Mouse (Mus musculus): ENCODE results near the gene Cyth1. TPM values are rescaled to one million over a fixed set of nuclear protein-coding genes. Genes with fewer than 3 reads are reported as not detected.
A peak's percentile ranks its signal among the peaks of the same experiment; 100 is the strongest.

Cyth1 gene
- total and polyA plus RNA-seq, 3 experiments: 49.7 to 108 (median 79.7) TPM

DNA sequence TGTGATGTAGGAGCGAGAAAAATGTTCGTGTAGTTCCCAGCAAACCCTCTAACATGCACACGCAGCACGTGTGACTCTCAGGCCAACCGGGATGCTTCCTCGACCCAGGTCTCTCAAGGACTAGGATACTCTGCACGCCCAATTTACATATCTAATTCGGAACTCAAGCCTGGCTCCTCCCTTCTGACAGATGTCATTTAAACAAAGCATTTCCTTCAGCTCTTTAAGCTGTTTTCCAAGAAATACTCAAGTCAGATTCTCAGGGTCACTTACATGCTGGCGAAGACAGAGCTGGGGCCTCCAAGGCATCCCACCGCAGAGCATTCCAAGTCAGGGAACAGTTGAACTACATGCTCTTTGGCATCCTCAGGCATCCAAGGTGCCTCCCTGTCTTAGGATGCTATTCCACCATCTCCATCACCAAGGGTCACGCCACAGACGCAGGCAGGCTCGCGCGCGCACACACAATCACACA, 40.7 kb upstream of the Cyth1 start:
- H3K9me3 ChIP-seq (replicated peaks; ENCODE audit: low read length): peaks cover 1% of the 10 kb centered on the region
- peak; percentile 71 for DNase-seq (ENCODE audit: extremely low read depth)
- peaks cover 33 to 41% of the 10 kb centered on the region in 2 experiments for H3K36me3 ChIP-seq (replicated peaks in 1 of 2; ENCODE audit: control insufficient read depth in 1 of 2, insufficient read depth in 1 of 2, low read length in 1 of 2)
- in situ Hi-C loops (cut with MboI; ENCODE audit: low pct_ligation_motif_present, low pct_unique_long_range_greater_than_20kb, low sequenced_read_pairs): no loop called here
- peak overlapping the region; percentile 22 for H3K27ac ChIP-seq (ENCODE audit: insufficient read depth, low read depth)
- peaks cover 31% of the 10 kb centered on the region for H3K79me2 ChIP-seq (replicated peaks; ENCODE audit: control insufficient read depth, extremely low read depth, insufficient read depth, poor library complexity, severe bottlenecking)
- peak overlapping the region; percentile 86 to 97 (median 91) for H3K4me3 ChIP-seq (replicated peaks in 1 of 3; ENCODE audit: low read depth in 2 of 3, low read length in 2 of 3, poor library complexity in 1 of 3)
- peaks cover 19% of the 10 kb centered on the region for H3K27me3 ChIP-seq (replicated peaks)
- H3K4me2 ChIP-seq (ENCODE audit: insufficient read depth, low read depth, poor library complexity, severe bottlenecking): peak overlapping the region; percentile 65
- TF ChIP-seq POLR2A (IDR thresholded peaks at IDR 0.05; ENCODE audit: low read depth, low read length) (peak; percentile 31; the same call in 1 of the 2 replicates), CHD2 (IDR thresholded peaks at IDR 0.05; ENCODE audit: low read length) (no peak), E2F4 (IDR thresholded peaks at IDR 0.05; ENCODE audit: insufficient replicate concordance, low read depth, low read length) (no peak), GABPA (IDR thresholded peaks at IDR 0.05; ENCODE audit: insufficient replicate concordance, low read depth, low read length) (no peak), HCFC1 (IDR thresholded peaks at IDR 0.05; ENCODE audit: low read depth, low read length) (no peak; the same call in 1 of the 2 replicates), RCOR1 (conservative IDR thresholded peaks at IDR 0.05; ENCODE audit: low read depth, low read length) (no peak), USF2 (conservative IDR thresholded peaks at IDR 0.05; ENCODE audit: low read depth, low read length) (no peak), CTCF (conservative IDR thresholded peaks at IDR 0.05 in 1 of 2, IDR thresholded peaks at IDR 0.05 in 1 of 2; ENCODE audit: low read depth in 2 of 2, low read length in 2 of 2) (no peak), POLR2AphosphoS2 (IDR thresholded peaks at IDR 0.05; ENCODE audit: low read depth, low read length) (no peak), JUND (conservative IDR thresholded peaks at IDR 0.05; ENCODE audit: low read depth, low read length) (no peak), MXI1 (IDR thresholded peaks at IDR 0.05; ENCODE audit: low read depth, low read length) (peak; percentile 79), ETS1 (conservative IDR thresholded peaks at IDR 0.05; ENCODE audit: low read depth, low read length) (no peak; the same call in 1 of the 2 replicates), ZKSCAN1 (IDR thresholded peaks at IDR 0.05; ENCODE audit: borderline replicate concordance, low read depth, low read length) (no peak), MEF2A (IDR thresholded peaks at IDR 0.05; ENCODE audit: borderline replicate concordance, low read depth, low read length) (0 out of 2 replicates have a peak, but pooled peaks have one; percentile 18), SIN3A (IDR thresholded peaks at IDR 0.05; ENCODE audit: low read length) (peak; percentile 54; the same call in 1 of the 2 replicates), EP300 (IDR thresholded peaks at IDR 0.05; ENCODE audit: low read length) (no peak), ZMIZ1 (IDR thresholded peaks at IDR 0.05; ENCODE audit: low read depth, low read length) (no peak), MYC (IDR thresholded peaks at IDR 0.05; ENCODE audit: low read depth, low read length) (peak; percentile 26; the same call in 1 of the 2 replicates), MAFK (IDR thresholded peaks at IDR 0.05; ENCODE audit: insufficient replicate concordance, low read length) (no peak), BHLHE40 (IDR thresholded peaks at IDR 0.05; ENCODE audit: low read depth, low read length) (peak; percentile 85), ZNF384 (IDR thresholded peaks at IDR 0.05; ENCODE audit: low read depth, low read length) (no peak), USF1 (IDR thresholded peaks at IDR 0.05; ENCODE audit: low read depth, low read length) (peak; percentile 25), MAX (IDR thresholded peaks at IDR 0.05; ENCODE audit: low read length) (no peak; the same call in 1 of the 2 replicates), RAD21 (IDR thresholded peaks at IDR 0.05; ENCODE audit: low read depth, low read length) (no peak), TBP (conservative IDR thresholded peaks at IDR 0.05; ENCODE audit: low read depth, low read length) (0 out of 2 replicates have a peak, but pooled peaks have one; percentile 7), NELFE (IDR thresholded peaks at IDR 0.05; ENCODE audit: low read depth, low read length) (no peak), CHD1 (IDR thresholded peaks at IDR 0.05; ENCODE audit: low read depth, low read length) (no peak; the same call in 1 of the 2 replicates), SMC3 (IDR thresholded peaks at IDR 0.05; ENCODE audit: low read depth, low read length) (no peak)
- dilution Hi-C loops (cut with MboI; ENCODE audit: extremely low pct_ligation_motif_present, extremely low pct_unique_long_range_greater_than_20kb, low sequenced_read_pairs): no loop called here
- peak overlapping the region; percentile 77 for H3K9ac ChIP-seq (ENCODE audit: insufficient read depth, low read depth)
- H3K4me1 ChIP-seq (ENCODE audit: control insufficient read depth in 1 of 2, insufficient read depth in 2 of 2): peaks cover 2 to 25% of the 10 kb centered on the region in 2 experiments; a peak in 3 of 4 replicates
